ENCODE assay signal across 15 mouse cellular contexts in genomic region chr12:111565363-111565762, GRCm38 (mm10).
"Had no signal": no experiment of that assay in that cellular context is flagged by ENCODE, and none has a peak within 500 bp of the region (broad histone marks: within the 10 kb centered on the region; RNA-seq: fewer than 3 reads in every experiment).

No protein-coding gene starts in this region.

- H3K9ac ChIP-seq: limb, embryonic 12.5 days; liver, embryonic 13.5 days; liver, postnatal 0 days; midbrain, embryonic 12.5 days; stomach, embryonic 15.5 days had no signal

- H3K27ac ChIP-seq: limb, embryonic 12.5 days; liver, embryonic 13.5 days; midbrain, embryonic 12.5 days; stomach, embryonic 15.5 days had no signal

- H3K4me3 ChIP-seq: limb, embryonic 12.5 days; liver, embryonic 13.5 days; megakaryocyte, embryonic 14.5 days; midbrain, embryonic 12.5 days; stomach, embryonic 15.5 days had no signal

- DNase-seq: kidney, adult 8-10 months; kidney, postnatal 25 days; layer of hippocampus, adult 9-11 months; layer of hippocampus, postnatal 36 days; liver; liver, embryonic 13.5 days; liver, postnatal 0 days; right cerebral cortex, postnatal 14 days; thymus, postnatal 36 days had no signal

- H3K9me3 ChIP-seq: limb, embryonic 12.5 days; liver, embryonic 13.5 days; megakaryocyte, embryonic 14.5 days; midbrain, embryonic 12.5 days; stomach, embryonic 15.5 days had no signal

- H3K27me3 ChIP-seq: limb, embryonic 12.5 days; liver, embryonic 13.5 days; midbrain, embryonic 12.5 days; stomach, embryonic 15.5 days had no signal

- H3K36me3 ChIP-seq: limb, embryonic 12.5 days; liver, embryonic 13.5 days; midbrain, embryonic 12.5 days; stomach, embryonic 15.5 days had no signal

- H3K4me1 ChIP-seq: stomach, embryonic 15.5 days had no signal

- H3K4me2 ChIP-seq: limb, embryonic 12.5 days; liver, embryonic 13.5 days; midbrain, embryonic 12.5 days; stomach, embryonic 15.5 days had no signal

- ATAC-seq: intestine, postnatal 0 days; liver, postnatal 0 days; midbrain, embryonic 16.5 days had no signal
